Mouse (Mus musculus) forebrain, postnatal 0 days (tissue): ENCODE measurements around the gene Cep131. TPM values are rescaled to one million over a fixed set of nuclear protein-coding genes. Genes with fewer than 3 reads are reported as not detected.

Experiments used
- ATAC-seq: fragments of 200-750 bp; cut with Nextera tagmentation; 2 replicates; pipeline ENCODE4 v1.8.0; 2017; ENCODE audit warnings: mild to moderate bottlenecking, moderate library complexity
- DNase-seq: peaks from one replicate; pipeline ENCODE4 v3.0.0-alpha.2; 2015
- H3K27ac ChIP-seq: fragments of 300-500 bp; sonication (generic); 2 replicates; pipeline ENCODE4 v1.5.1; 2014; ENCODE audit warnings: low read depth, mild to moderate bottlenecking, antibody characterized with exemption, low read length, moderate library complexity, mixed read lengths
- H3K27me3 ChIP-seq: fragments of 300-500 bp; sonication (generic); 2 replicates; pipeline ENCODE4 v1.6.1; 2014; ENCODE audit warnings: mild to moderate bottlenecking, low read length, mixed read lengths; ENCODE audit not compliant: insufficient read depth
- H3K36me3 ChIP-seq: fragments of 300-500 bp; sonication (generic); 2 replicates; pipeline ENCODE4 v1.6.1; 2014; ENCODE audit warnings: mild to moderate bottlenecking, moderate library complexity; ENCODE audit not compliant: insufficient read depth
- H3K4me1 ChIP-seq: fragments of 300-500 bp; sonication (generic); 2 replicates; pipeline ENCODE4 v1.6.1; 2014; ENCODE audit warnings: antibody characterized with exemption; ENCODE audit not compliant: insufficient read depth
- H3K4me2 ChIP-seq: fragments of 300-500 bp; sonication (generic); 2 replicates; pipeline ENCODE4 v1.6.1; 2014; ENCODE audit warnings: low read depth, mild to moderate bottlenecking, moderate library complexity
- H3K4me3 ChIP-seq: fragments of 300-500 bp; sonication (generic); 2 replicates; pipeline ENCODE4 v1.5.1; 2014; ENCODE audit warnings: low read depth, low read length, mixed read lengths
- H3K9ac ChIP-seq: fragments of 300-500 bp; sonication (generic); 2 replicates; pipeline ENCODE4 v1.6.1; 2014; ENCODE audit warnings: mild to moderate bottlenecking
- H3K9me3 ChIP-seq: fragments of 300-500 bp; sonication (generic); 2 replicates; pipeline ENCODE4 v1.6.1; 2016; ENCODE audit warnings: low read length
- CTCF ChIP-seq: sonication (generic); IDR thresholded peaks from 2 replicates; pipeline ENCODE4 v1.5.1; 2016; ENCODE audit warnings: antibody characterized with exemption, control low read depth, low read depth
- WGBS: fragments of 180-500 bp; shearing (Covaris S2); extraction: QIAGEN DNeasy Blood & Tissue Kit; methylation state at CpG from one replicate; pipeline ENCODE4 v1.1.7; 2014; 5-methylcytosine and 5-hydroxymethylcytosine counted together
- polyA plus RNA-seq: library from polyadenylated mRNA; unstranded; fragments of >200 nt; fragmentation: Nextera tagmentation; extraction: Ambion mirVana; gene quantifications from 2 replicates; pipeline ENCODE4 v1.2.1, GENCODE M21; 2015
- total RNA-seq: library from RNA; depleted of rRNA; stranded (reverse); fragments of >200 nt; gene quantifications from 2 replicates; pipeline ENCODE4 v1.2.3, GENCODE M21; 2014

Cep131 gene
- total and polyA plus RNA-seq, 2 experiments from 2014 or later = 18.3 to 22.0 TPM

GRCm38 (mm10) chr11:120098588-120099511, 12.2 kb upstream of the Cep131 start, which contains the start of the genes Tepsin and Ndufaf8:
TSS of gene Tepsin (minus strand) at chr11:120098731.
TSS of gene Ndufaf8 (plus strand) at chr11:120098928.
- peaks cover 9% of the 10 kb centered on the region; the same call in 1 of the 2 replicates for H3K4me1 ChIP-seq
- H3K9ac ChIP-seq = peak within 1 kb of the TSS; percentile 80
- H3K27ac ChIP-seq = peak within 1 kb of the TSS; percentile 95
- H3K27me3 ChIP-seq = no peaks in the 10 kb centered on the region
- no peaks in the 10 kb centered on the region for H3K9me3 ChIP-seq
- DNase-seq (peak; percentile 98), ATAC-seq (peak; percentile 98)
- H3K36me3 ChIP-seq = peaks cover 25% of the 10 kb centered on the region
- peak within 1 kb of the TSS; percentile 83 for H3K4me2 ChIP-seq
- peak; percentile 21; the same call in 1 of the 2 replicates for TF ChIP-seq CTCF
- WGBS = 1% methylated on average over 77 of the region's 77 CpGs
- peak within 1 kb of the TSS; percentile 72 for H3K4me3 ChIP-seq

GRCm38 (mm10) chr11:120092817-120093591, 6.4 kb upstream of the Cep131 start:
- Histone ChIP-seq H3K4me2 (no peak overlapping the region), H3K4me1 (peaks cover 7% of the 10 kb centered on the region; the same call in 1 of the 2 replicates), H3K9me3 (no peaks in the 10 kb centered on the region), H3K36me3 (peaks cover 53% of the 10 kb centered on the region), H3K27me3 (no peaks in the 10 kb centered on the region), H3K4me3 (no peak overlapping the region), H3K9ac (no peak overlapping the region), H3K27ac (no peak overlapping the region)
- DNase-seq = no peak
- WGBS = 71% methylated on average over 23 of the region's 23 CpGs
- ATAC-seq = no peak
- 0 out of 2 replicates have a peak, but pooled peaks have one; percentile 6 for TF ChIP-seq CTCF

- DNase-seq = no peak
- no peak overlapping the region for H3K4me2 ChIP-seq
- no peak overlapping the region for H3K9ac ChIP-seq
- H3K9me3 ChIP-seq = no peaks in the 10 kb centered on the region
- no peak overlapping the region for H3K4me3 ChIP-seq
- ATAC-seq = no peak
- peaks cover 4% of the 10 kb centered on the region; the same call in 1 of the 2 replicates for H3K4me1 ChIP-seq
- no peak overlapping the region for H3K27ac ChIP-seq
- 90% methylated on average over 4 of the region's 4 CpGs for WGBS
- H3K27me3 ChIP-seq = no peaks in the 10 kb centered on the region
- H3K36me3 ChIP-seq = peaks cover 51% of the 10 kb centered on the region
- no peak for TF ChIP-seq CTCF
Measured at GRCm38 (mm10) chr11:120090661-120091060, 4.0 kb upstream of the Cep131 start.

- no peak for TF ChIP-seq CTCF
- peak overlapping the region; percentile 77 for H3K4me3 ChIP-seq
- no peaks in the 10 kb centered on the region for H3K9me3 ChIP-seq
- H3K4me2 ChIP-seq = peak overlapping the region; percentile 87
- H3K9ac ChIP-seq = peak overlapping the region; percentile 87
- DNase-seq = peak; percentile 41
- H3K27me3 ChIP-seq = no peaks in the 10 kb centered on the region
- WGBS = under 1% methylated on average over 24 of the region's 25 CpGs
- H3K36me3 ChIP-seq = peaks cover 32% of the 10 kb centered on the region
- ATAC-seq = peak; percentile 59
- peaks cover 9% of the 10 kb centered on the region for H3K4me1 ChIP-seq
- H3K27ac ChIP-seq = peak overlapping the region; percentile 66
Measured at GRCm38 (mm10) chr11:120085891-120086627, 568 bp downstream of the Cep131 start.

DNA sequence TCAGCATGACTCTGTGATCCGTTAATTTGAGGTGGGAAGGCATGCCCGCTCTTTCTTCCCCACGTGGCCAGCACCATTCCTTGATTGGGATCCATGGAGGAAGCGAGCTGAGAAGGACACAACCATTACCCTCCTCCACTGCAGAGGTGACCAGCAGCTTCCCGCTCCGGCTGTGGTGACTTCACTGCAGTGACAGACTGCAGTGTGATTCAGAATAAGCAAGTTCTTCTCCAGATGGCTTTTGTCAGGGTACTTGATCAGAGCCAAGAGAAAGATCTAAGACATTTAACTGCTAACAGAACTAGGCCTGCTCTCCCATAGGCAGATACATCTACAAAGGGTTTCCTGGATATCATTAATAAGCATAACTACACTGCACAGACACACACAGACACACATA, 6.3 kb downstream of the Cep131 start:
- TF ChIP-seq CTCF = no peak
- 86% methylated on average over 6 of the region's 6 CpGs for WGBS
- no peak overlapping the region for H3K4me2 ChIP-seq
- H3K9me3 ChIP-seq = no peaks in the 10 kb centered on the region
- no peak overlapping the region for H3K4me3 ChIP-seq
- H3K4me1 ChIP-seq = peaks cover 2% of the 10 kb centered on the region; the same call in 1 of the 2 replicates
- peaks cover 71% of the 10 kb centered on the region for H3K36me3 ChIP-seq
- no peak overlapping the region for H3K9ac ChIP-seq
- DNase-seq = no peak
- peak; percentile 32; the same call in 1 of the 2 replicates for ATAC-seq
- H3K27ac ChIP-seq = no peak overlapping the region
- H3K27me3 ChIP-seq = no peaks in the 10 kb centered on the region

GRCm38 (mm10) chr11:120076191-120076590, 10.4 kb downstream of the Cep131 start:
- Histone ChIP-seq H3K4me2 (no peak overlapping the region), H3K9ac (no peak overlapping the region), H3K27me3 (no peaks in the 10 kb centered on the region), H3K9me3 (no peaks in the 10 kb centered on the region), H3K4me3 (no peak overlapping the region), H3K4me1 (no peaks in the 10 kb centered on the region), H3K36me3 (peaks cover 86% of the 10 kb centered on the region), H3K27ac (no peak overlapping the region)
- ATAC-seq (no peak), DNase-seq (no peak)
- WGBS = 88% methylated on average over 3 of the region's 3 CpGs
- no peak for TF ChIP-seq CTCF
